Mouse (Mus musculus) retina, postnatal 1 day (tissue): ENCODE results near the gene Fam151a.
"Not testable (repeated sequence)": the region's sequence is repeated elsewhere in the genome, so short reads cannot be mapped to it uniquely, and the experiment has no call there.

ENCODE experiments used
- DNase-seq: peaks from one replicate; pipeline ENCODE4 v3.0.0-alpha.2; 2012

Gene Fam151a

GRCm38 (mm10) chr4:106733636-106734035 lies at the start of gene Fam151a:
Gene Fam151a (plus strand): TSS chr4:106733889.
- DNase-seq = no peak

DNA sequence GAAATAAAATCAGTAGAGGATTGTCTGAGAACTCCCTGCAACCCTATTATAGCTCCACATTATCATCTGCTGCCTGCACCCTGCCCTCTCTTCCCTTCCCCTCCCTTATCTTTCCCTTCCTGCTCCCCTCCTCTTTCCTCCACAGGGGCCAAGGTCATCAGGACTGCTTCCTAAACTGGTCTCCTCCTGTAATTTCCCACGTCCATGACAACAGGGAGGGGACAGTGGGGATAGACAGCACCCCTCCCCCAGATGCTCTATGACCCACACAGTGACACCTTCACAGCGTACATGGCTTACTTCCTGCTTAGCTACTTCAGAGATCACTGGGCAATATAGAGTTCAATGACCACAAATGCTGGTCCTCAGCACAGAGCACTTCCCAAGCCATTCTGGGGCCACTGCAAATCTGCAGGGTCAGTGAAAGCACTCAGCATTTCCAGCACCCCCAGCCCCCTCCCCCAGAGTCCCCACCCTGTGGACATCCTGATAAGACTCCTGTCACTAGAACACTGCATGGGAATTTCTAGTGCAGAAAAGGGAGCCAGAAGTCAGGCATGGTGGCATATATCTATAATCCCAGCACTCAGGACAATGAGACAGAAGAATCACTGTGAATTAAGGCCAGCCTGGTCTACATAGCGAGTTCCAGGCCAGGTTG lies 44.9 kb upstream of the Fam151a start:
- no peak for DNase-seq

GRCm38 (mm10) chr4:106693841-106694430 lies 39.8 kb upstream of the Fam151a start:
- no peak for DNase-seq

- peak; percentile 75 for DNase-seq
Observed at GRCm38 (mm10) chr4:106699989-106700388, 33.7 kb upstream of the Fam151a start.

DNA sequence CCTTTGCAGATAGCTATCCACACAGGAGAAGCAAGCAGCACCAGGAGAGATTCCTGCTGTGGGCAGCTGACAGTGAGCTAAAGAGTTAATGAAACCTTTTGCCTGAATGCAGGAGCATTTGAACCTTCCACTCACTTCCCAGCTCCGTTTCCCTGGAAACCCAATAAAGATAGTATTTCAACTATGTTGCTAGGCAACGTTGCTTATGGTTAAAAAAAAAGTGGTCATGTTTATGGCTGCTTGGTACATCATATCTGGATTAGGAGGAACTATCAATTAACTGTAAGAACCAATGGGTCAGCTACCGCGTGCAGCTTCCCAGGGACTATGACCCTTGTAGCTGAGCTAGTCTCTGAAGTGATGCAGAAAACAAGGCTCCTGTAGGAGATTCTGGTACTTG lies 32.9 kb upstream of the Fam151a start:
- no peak for DNase-seq

DNA sequence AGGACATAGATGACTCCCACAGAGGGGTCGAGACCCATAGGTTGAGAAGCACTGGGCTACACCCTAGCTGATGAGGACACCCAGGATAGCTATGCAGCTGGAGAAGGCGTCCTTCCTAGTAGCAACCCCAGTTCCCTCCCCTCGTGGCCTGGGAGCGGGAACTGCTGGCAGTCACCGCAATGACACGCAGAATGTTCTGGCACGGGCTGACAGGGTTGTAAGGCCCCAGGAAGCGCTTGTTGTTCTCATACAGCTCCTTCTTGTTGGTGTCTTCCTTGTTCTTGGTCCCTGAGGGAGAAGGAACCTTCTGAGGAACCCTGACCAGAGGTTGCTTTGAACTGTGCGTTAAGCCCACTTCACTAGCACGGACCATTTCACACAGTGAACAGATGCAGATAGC lies 29.7 kb upstream of the Fam151a start:
- DNase-seq = no peak

GRCm38 (mm10) chr4:106704416-106704815 lies 29.3 kb upstream of the Fam151a start:
- peak; percentile 55 for DNase-seq

GRCm38 (mm10) chr4:106705096-106705665 lies 28.5 kb upstream of the Fam151a start:
- peak; percentile 52 for DNase-seq

DNA sequence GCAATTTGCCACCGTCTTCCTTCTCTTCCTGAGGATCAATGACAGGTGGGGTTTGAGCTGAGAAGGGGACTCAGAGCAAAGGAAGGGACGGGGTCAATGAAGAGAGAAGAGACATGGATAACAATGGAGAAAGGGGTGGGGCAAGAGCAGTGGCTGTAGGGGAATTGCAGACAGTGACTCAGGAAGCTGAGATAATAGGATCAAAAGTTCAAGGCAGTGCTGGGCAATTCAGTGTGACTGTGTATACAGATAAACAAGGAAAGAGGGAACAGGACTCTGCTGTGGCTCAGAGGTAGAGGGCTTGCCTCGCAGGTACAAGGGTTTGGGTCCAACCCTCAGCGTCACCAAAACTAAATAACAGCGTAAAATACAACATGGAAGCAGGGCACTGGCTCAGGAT lies 25.7 kb upstream of the Fam151a start:
- peak; percentile 29 for DNase-seq

DNA sequence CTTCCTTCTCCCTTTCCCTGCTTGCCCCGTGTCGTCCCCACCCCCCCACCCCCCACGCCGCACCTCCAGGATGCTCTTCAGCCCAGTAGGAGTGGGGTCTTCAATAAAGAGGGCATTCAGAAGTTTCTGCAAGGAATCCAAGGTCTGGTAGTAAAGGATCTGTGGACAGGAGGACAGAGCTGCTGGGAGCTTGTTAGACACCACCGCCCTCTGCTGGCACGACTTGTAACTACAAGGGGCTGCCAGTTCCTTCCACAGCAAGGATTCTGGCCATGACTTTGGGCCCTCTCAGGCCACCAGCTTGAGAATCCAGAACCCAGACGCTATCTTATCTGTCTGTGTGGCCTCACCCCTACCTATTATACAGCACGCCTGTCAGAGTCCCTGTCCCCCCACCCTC lies 25.3 kb upstream of the Fam151a start:
- DNase-seq = peak; percentile 80

DNA sequence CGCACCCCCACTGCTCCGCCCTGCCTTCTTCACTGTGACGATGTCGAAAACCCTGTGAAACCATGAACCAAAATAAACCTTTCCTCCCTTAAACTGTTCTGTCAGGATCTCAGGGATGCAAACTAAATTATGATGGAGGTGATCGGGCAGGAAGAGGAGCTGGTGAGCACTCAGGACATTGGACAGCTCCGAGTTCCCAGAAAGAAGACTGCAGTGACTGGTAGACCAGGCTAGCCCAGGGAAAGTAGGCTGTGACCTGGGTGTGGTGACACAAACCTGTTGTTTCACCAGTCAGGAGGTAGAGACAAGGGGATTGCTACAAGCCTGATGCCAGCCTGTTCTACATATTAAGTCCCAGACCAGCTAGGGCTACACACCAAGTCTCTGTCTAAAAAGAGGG lies 20.1 kb upstream of the Fam151a start:
- no peak for DNase-seq

- no peak for DNase-seq
Observed at GRCm38 (mm10) chr4:106720631-106721030, 13.1 kb upstream of the Fam151a start.

- DNase-seq = no peak
Observed at GRCm38 (mm10) chr4:106730814-106731213, 2.9 kb upstream of the Fam151a start, which contains the start of gene Mroh7. Gene Mroh7 (minus strand): TSS chr4:106730925.

DNA sequence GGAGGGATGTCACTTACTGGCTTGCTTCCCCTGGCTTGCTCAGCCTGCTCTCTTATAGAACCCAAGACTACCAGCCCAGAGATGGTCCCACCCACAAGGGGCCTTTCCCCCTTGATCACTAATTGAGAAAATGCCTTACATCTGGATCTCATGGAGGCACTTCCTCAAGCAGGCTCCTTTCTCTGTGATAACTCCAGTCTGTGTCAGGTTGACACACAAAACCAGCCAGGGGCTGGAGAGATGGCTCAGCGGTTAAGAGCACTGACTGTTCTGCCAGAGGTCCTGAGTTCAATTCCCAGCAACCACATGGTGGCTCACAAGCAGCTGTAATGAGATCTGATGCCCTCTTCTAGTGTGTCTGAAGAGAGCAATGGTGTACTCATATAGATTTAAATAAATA lies 3.2 kb downstream of the Fam151a start:
- DNase-seq = not testable (repeated sequence)

GRCm38 (mm10) chr4:106737904-106738303 lies 4.2 kb downstream of the Fam151a start:
- no peak for DNase-seq

GRCm38 (mm10) chr4:106745862-106746261 lies 12.2 kb downstream of the Fam151a start:
- no peak for DNase-seq

- peak; percentile 21 for DNase-seq
Observed at GRCm38 (mm10) chr4:106747001-106747580, 13.4 kb downstream of the Fam151a start.

DNA sequence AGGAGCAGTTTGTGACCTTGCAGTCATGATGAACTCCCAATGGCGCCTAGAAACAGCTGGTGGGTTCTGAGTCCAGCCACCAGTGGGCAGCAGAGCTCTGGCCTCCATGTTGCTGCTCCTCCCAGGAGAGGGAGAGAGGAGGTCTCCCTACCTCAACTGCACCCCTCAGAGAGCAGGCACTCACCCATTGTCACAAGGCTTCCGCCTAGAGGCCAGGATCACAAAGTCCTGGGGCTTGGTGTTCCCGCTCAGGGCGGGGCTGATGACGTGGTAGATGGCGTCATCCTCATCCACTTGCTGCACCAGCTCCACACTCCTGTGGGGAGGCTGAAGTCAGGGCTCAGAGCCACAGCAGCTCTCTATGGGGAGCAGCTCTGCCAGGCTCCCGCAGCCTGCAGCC lies 16.0 kb downstream of the Fam151a start:
- DNase-seq = peak; percentile 94

DNA sequence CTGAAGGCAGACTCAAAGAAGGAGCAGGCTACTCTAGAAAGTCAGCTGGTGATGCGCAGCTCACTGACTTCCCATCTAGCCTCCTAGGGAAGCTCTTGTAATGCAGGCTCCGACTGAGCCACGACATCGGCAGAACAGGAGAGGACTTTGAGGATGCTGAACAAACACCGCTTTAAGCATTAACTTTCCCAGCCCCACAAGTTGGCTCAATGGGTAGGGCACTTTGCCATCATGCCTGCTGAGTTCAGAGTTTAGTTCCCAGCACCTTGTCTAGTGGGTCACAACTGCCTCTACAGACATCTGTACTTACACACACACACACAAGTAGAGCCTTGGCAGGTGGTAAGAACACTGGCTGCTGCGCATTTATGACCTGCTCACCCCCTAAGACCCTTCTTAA lies 18.0 kb downstream of the Fam151a start:
- DNase-seq = no peak

GRCm38 (mm10) chr4:106764166-106764565 lies 30.5 kb downstream of the Fam151a start:
- DNase-seq = no peak

- no peak for DNase-seq
Observed at GRCm38 (mm10) chr4:106769306-106769705, 35.6 kb downstream of the Fam151a start.

DNA sequence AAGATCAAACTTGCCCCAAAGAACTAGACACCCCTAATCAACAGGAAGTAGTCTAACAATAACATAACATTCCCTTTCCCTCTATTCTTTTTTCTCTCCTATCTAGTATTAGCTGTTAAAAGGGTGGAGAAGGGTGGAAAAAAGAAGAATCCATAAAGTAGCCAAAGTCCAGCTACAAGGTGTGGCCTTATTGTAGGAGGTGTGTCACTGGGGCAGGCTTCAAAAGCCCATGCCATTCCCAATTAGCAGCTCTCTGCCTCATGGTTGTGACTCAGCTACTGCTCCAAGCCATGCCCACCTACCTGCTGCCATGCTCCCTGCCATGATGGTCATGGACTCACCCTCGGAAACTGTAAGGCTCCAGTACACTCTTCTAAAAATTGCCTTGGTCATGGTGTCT lies 38.9 kb downstream of the Fam151a start:
- no peak for DNase-seq

DNA sequence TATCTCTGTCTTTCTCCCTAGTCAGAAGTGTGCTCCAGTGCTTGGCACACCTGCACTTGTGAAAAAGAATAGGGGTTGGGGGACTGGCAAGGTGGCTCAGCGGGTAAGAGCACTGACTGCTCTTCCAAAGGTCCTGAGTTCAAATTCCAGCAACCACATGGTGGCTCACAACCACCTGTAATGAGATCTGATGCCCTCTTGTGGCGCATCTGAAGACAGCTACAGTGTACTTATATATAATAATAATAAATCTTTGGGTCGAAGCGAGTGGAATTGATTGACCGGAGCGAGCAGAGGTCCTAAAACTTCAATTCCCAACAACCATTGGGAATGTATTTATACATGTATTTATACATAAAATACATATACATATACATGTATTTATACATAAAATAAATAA lies 42.1 kb downstream of the Fam151a start:
- DNase-seq = not testable (repeated sequence)

DNA sequence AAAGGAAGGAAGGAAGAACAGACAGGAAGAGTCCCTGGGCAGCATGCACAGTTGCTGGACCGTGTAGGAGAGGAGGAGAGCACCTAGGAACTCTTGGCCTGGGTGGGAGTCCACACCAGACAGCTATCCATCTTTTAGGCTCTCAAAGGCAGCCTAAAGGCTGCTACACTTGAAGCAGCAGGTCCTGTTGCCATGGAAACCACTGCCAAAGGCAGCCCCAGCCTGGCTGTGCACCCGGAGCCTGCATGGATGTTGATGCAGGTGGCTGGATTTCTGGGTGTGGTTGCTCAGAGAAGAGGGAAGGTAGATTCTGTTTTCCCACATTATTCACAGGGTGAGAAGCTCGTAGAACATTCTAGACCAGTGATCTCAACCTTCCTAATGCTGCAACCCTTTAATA lies 43.3 kb downstream of the Fam151a start:
- DNase-seq = peak; percentile 65
